Mouse (Mus musculus): ENCODE data around the gene Nipsnap3a. TPM values are rescaled to one million over a fixed set of nuclear protein-coding genes. Genes with fewer than 3 reads are reported as not detected.

Nipsnap3a gene
- total RNA-seq, 2 experiments from 2014 or later, result not detected

- no peak for DNase-seq (ENCODE audit: low spot score in 2 of 2)
Observed at GRCm38 (mm10) chr4:53046238-53047022, 57.4 kb downstream of the Nipsnap3a start.

Other genes with a start within 250 kb of the Nipsnap3a start
- not detected for gene Olfr275, start 174.7 kb upstream of the Nipsnap3a start, total RNA-seq (2021)
- not detected for gene Olfr273, start 130.0 kb upstream of the Nipsnap3a start, total RNA-seq (2021)
- not detected for gene Olfr272, start 70.1 kb upstream of the Nipsnap3a start, total RNA-seq (2021)
- gene Olfr270, start 24.7 kb upstream of the Nipsnap3a start, total RNA-seq (2021), result not detected
- 10 to 100 TPM; 24.0 to 43.3 TPM for gene Nipsnap3b, start 22.6 kb downstream of the Nipsnap3a start, total RNA-seq (2021)
- 100 to 1,000 TPM in 1 of 2 experiments, 10 to 100 TPM in 1; 71.5 to 274 TPM for gene Abca1, start 170.6 kb downstream of the Nipsnap3a start, total RNA-seq (2021)

Data from adrenal gland, adult 18-20 months (tissue).